Mouse (Mus musculus) forebrain, embryonic 14.5 days (tissue): ENCODE data around the gene Krtcap2. TPM values are rescaled to one million over a fixed set of nuclear protein-coding genes. Genes with fewer than 3 reads are reported as not detected.

ENCODE experiments used
- ATAC-seq: fragments of 200-750 bp; cut with Nextera tagmentation; 2 replicates; pipeline ENCODE4 v1.8.0; 2017; ENCODE audit warnings: mild to moderate bottlenecking, moderate library complexity
- DNase-seq: peaks from one replicate; pipeline ENCODE4 v3.0.0-alpha.2; 2015; ENCODE audit warnings: low spot score
- H3K27ac ChIP-seq: fragments of 300-500 bp; sonication (generic); 2 replicates; pipeline ENCODE4 v1.5.1; 2014; ENCODE audit warnings: low read depth, mild to moderate bottlenecking, control low read depth, low read length, moderate library complexity
- H3K27me3 ChIP-seq: fragments of 300-500 bp; sonication (generic); replicated peaks from 2 replicates; pipeline ENCODE4 v1.6.1; 2014; ENCODE audit warnings: low read length, control low read depth, mixed read lengths; ENCODE audit not compliant: control insufficient read depth, insufficient read depth
- H3K36me3 ChIP-seq: fragments of 300-500 bp; sonication (generic); 2 replicates; pipeline ENCODE4 v1.6.1; 2014; ENCODE audit warnings: low read length, control low read depth; ENCODE audit not compliant: control insufficient read depth, insufficient read depth
- H3K4me1 ChIP-seq: fragments of 300-500 bp; sonication (generic); 2 replicates; pipeline ENCODE4 v1.6.1; 2014; ENCODE audit warnings: antibody characterized with exemption, low read length, control low read depth; ENCODE audit not compliant: control insufficient read depth, insufficient read depth
- H3K4me2 ChIP-seq: fragments of 300-500 bp; sonication (generic); 2 replicates; pipeline ENCODE4 v1.6.1; 2014; ENCODE audit warnings: mild to moderate bottlenecking, control low read depth, low read length
- H3K4me3 ChIP-seq: fragments of 300-500 bp; sonication (generic); 2 replicates; pipeline ENCODE4 v1.5.1; 2014; ENCODE audit warnings: low read depth, low read length, control low read depth
- H3K9ac ChIP-seq: fragments of 300-500 bp; sonication (generic); 2 replicates; pipeline ENCODE4 v1.6.1; 2014; ENCODE audit warnings: mild to moderate bottlenecking, low read length, control low read depth, moderate library complexity
- H3K9me3 ChIP-seq: fragments of 300-500 bp; sonication (generic); replicated peaks from 2 replicates; pipeline ENCODE4 v1.6.1; 2016; ENCODE audit warnings: low read length, control low read depth, mixed read lengths; ENCODE audit not compliant: control insufficient read depth
- WGBS: fragments of 180-500 bp; shearing (Covaris S2); extraction: QIAGEN DNeasy Blood & Tissue Kit; methylation state at CpG from one replicate; pipeline ENCODE4 v1.1.7; 2014; 5-methylcytosine and 5-hydroxymethylcytosine counted together
- polyA plus RNA-seq: library from polyadenylated mRNA; unstranded; fragments of >200 nt; fragmentation: Nextera tagmentation; extraction: Ambion mirVana; gene quantifications from 2 replicates; pipeline ENCODE4 v1.2.1, GENCODE M21; 2014

Krtcap2 gene
- polyA plus RNA-seq, 1 experiment from 2014 or later: 234 TPM

DNA sequence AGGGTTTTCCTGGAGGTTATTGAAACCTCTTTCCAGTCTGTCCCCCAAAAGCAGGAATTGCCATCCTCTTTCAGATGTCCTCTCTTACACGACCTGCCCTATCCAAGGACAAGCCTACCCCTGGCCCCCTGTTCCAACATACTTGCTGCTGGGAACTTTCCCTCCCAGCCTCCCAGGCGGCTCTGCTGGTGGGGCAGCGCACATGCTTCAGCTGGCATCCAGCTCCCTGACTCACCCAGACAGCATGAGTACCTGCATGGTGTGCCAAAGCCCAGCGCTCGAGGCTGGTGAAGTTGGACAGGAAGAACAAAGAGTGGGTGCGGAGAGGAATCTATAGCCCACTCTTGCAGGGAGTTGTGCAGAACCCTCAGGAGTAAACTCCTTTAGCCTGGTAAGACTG, 25.1 kb downstream of the Krtcap2 start:
- no peak for ATAC-seq
- H3K9me3 ChIP-seq: no peaks in the 10 kb centered on the region
- DNase-seq: peak; percentile 45
- peak overlapping the region; percentile 87 for H3K4me2 ChIP-seq
- H3K27me3 ChIP-seq: no peaks in the 10 kb centered on the region
- peak overlapping the region; percentile 77 for H3K9ac ChIP-seq
- peaks cover 19% of the 10 kb centered on the region for H3K4me1 ChIP-seq
- H3K36me3 ChIP-seq: no peaks in the 10 kb centered on the region
- WGBS: 58% methylated on average over 6 of the region's 6 CpGs
- H3K27ac ChIP-seq: peak overlapping the region; percentile 48; the same call in 1 of the 2 replicates
- H3K4me3 ChIP-seq: peak overlapping the region; percentile 50

DNA sequence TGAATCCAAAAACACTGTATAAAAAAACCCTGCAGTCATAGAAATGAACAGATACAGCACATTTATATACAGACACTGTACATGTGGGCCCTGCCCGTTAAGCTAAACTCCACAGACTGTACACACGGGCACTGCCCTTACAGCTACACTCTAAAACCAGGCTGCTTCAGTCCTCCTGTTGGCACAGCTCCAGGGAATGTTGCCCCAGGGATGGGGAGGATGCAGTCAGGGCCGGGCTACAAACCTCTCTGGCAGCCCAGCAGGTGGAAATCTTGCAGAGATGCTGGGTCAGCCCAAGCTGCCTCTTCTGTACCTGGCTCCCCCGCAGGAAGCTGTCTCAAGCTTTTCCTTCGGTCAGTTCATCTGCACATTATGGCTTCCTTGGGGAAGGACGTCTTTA, 26.0 kb downstream of the Krtcap2 start:
- no peak overlapping the region for H3K9ac ChIP-seq
- no peaks in the 10 kb centered on the region for H3K36me3 ChIP-seq
- no peak overlapping the region for H3K27ac ChIP-seq
- H3K27me3 ChIP-seq: no peaks in the 10 kb centered on the region
- 51% methylated on average over 6 of the region's 6 CpGs for WGBS
- no peak overlapping the region for H3K4me3 ChIP-seq
- no peaks in the 10 kb centered on the region for H3K9me3 ChIP-seq
- peaks cover 19% of the 10 kb centered on the region for H3K4me1 ChIP-seq
- H3K4me2 ChIP-seq: no peak overlapping the region
- no peak for ATAC-seq
- no peak for DNase-seq

- 92% methylated on average over 13 of the region's 13 CpGs for WGBS
- no peak overlapping the region for H3K27ac ChIP-seq
These were observed 30.3 kb downstream of the Krtcap2 start for GRCm38 (mm10) chr3:89276061-89276460.

GRCm38 (mm10) chr3:89277281-89278021, 31.7 kb downstream of the Krtcap2 start:
- Histone ChIP-seq H3K9ac (0 out of 2 replicates have a peak overlapping the region, but pooled peaks have one; percentile 29), H3K27ac (no peak overlapping the region), H3K4me2 (peak overlapping the region; percentile 16), H3K9me3 (no peaks in the 10 kb centered on the region), H3K4me3 (no peak overlapping the region), H3K4me1 (peaks cover 15% of the 10 kb centered on the region), H3K27me3 (0 out of 2 replicates have a peak, but pooled peaks cover 13% of the 10 kb centered on the region), H3K36me3 (no peaks in the 10 kb centered on the region)
- WGBS: 61% methylated on average over 14 of the region's 14 CpGs
- ATAC-seq (no peak), DNase-seq (no peak)

More at GRCm38 (mm10) chr3:89276061-89276460, 30.3 kb downstream of the Krtcap2 start:
- ATAC-seq (no peak), DNase-seq (no peak)
- Histone ChIP-seq H3K9me3 (no peaks in the 10 kb centered on the region), H3K27me3 (0 out of 2 replicates have a peak, but pooled peaks cover 11% of the 10 kb centered on the region), H3K9ac (no peak overlapping the region), H3K4me2 (no peak overlapping the region), H3K4me1 (peaks cover 11% of the 10 kb centered on the region), H3K36me3 (no peaks in the 10 kb centered on the region), H3K4me3 (no peak overlapping the region)

GRCm38 (mm10) chr3:89278107-89278506, 32.3 kb downstream of the Krtcap2 start:
- H3K9ac ChIP-seq: no peak overlapping the region
- H3K9me3 ChIP-seq: no peaks in the 10 kb centered on the region
- H3K4me3 ChIP-seq: no peak overlapping the region
- H3K4me1 ChIP-seq: peaks cover 15% of the 10 kb centered on the region
- no peaks in the 10 kb centered on the region for H3K36me3 ChIP-seq
- H3K4me2 ChIP-seq: peak overlapping the region; percentile 88; the same call in 1 of the 2 replicates
- H3K27me3 ChIP-seq: 0 out of 2 replicates have a peak, but pooled peaks cover 13% of the 10 kb centered on the region
- H3K27ac ChIP-seq: no peak overlapping the region
- DNase-seq (no peak), ATAC-seq (no peak)
- 87% methylated on average over 7 of the region's 7 CpGs for WGBS

DNA sequence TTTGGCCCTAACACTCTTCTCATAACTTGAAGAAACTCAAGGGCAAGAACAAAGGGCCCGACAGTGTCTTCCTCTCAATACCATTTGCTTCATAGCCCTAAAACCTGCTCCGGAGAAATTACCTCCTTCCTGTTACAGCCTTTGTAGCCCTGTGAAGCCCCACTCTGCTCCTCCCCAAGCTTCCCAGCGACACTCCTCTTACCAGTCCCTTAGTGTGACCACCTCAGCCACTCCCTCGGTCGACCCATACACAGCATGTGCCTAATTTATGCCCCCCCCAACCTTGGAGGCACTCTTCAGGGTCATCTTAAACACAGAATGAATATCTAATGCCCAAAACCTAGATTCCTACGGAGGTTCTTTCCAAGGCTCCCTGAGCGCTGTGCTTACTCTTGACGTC, 32.9 kb downstream of the Krtcap2 start:
- Histone ChIP-seq H3K4me2 (peak overlapping the region; percentile 88), H3K9ac (peak overlapping the region; percentile 60; the same call in 1 of the 2 replicates), H3K27me3 (0 out of 2 replicates have a peak, but pooled peaks cover 13% of the 10 kb centered on the region), H3K9me3 (no peaks in the 10 kb centered on the region), H3K27ac (no peak overlapping the region), H3K4me3 (peak overlapping the region; percentile 41), H3K4me1 (peaks cover 15% of the 10 kb centered on the region), H3K36me3 (no peaks in the 10 kb centered on the region)
- WGBS: 32% methylated on average over 8 of the region's 8 CpGs
- DNase-seq (no peak), ATAC-seq (no peak)

DNA sequence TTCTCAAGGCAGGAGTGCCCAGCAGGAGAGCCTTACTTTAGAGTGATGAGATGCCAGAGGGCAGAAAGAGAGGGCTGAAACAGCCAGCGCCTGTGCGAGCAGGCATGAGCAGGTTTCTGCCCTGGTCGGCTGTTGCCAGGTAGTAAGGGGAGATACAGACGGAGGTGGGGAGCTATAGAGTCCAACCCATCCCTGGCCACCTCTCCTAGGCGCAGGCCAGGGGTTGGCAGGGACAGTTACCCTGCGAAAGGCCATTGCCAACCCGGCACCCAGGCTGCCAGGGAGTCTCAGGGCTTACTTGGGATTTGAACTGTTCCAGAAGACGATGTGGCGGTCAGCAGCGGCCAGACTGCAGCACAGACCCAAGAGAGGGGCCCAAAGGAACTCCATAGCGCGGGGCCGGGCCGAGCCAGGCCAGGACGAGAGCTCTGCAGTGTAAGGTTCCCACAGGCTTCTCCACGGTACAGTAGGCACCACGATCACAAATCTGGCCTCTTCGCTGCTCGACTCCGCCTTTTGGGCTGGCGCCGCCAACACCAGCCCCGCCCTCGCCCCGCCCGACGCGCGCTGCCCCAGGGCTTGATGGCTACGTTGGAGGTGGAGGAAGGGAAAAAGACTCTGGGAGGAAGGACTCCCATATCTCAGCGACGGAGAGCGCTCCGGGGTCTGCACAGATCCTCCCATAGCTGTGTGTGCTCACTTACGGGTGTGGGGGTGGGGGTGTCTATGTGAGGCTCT, 33.6 kb downstream of the Krtcap2 start:
- WGBS: 2% methylated on average over 35 of the region's 35 CpGs

DNA sequence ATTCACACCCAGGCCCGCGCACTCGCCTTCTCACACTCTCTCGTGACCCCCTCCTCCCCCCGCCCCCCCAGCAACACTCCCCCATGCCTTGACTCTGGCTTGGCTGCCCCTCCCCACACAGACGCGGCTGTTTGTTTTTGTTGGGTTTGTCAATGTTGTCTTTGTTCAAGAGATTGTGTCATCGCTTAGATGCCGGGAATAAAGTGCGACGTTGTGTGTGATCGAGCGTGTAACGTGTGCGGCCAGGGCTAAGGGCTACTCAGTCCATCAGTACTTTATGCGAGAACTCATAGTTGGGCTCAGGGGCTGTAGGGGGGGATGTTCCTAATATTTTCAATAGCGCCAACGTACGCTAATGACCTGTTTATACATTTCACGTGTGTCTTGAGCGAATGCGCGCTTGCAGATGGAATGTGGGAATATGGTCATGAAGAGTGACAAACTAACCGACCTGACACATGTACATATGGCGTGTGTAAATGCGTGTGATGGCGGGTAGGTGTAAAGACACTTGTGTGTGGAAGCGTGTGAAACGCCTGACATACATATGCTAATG, 34.4 kb downstream of the Krtcap2 start:
- ATAC-seq (peak; percentile 30), DNase-seq (peak; percentile 48)
- Histone ChIP-seq H3K4me2 (peak overlapping the region; percentile 88), H3K9ac (peak overlapping the region; percentile 60), H3K4me3 (peak overlapping the region; percentile 41), H3K36me3 (no peaks in the 10 kb centered on the region), H3K4me1 (peaks cover 15% of the 10 kb centered on the region), H3K27ac (peak overlapping the region; percentile 23; the same call in 1 of the 2 replicates), H3K27me3 (0 out of 2 replicates have a peak, but pooled peaks cover 13% of the 10 kb centered on the region), H3K9me3 (no peaks in the 10 kb centered on the region)
- WGBS: under 1% methylated on average over 28 of the region's 29 CpGs

More for the DNA sequence above, 33.6 kb downstream of the Krtcap2 start:
- peak; percentile 80 for DNase-seq
- Histone ChIP-seq H3K9me3 (no peaks in the 10 kb centered on the region), H3K36me3 (no peaks in the 10 kb centered on the region), H3K4me3 (peak overlapping the region; percentile 41), H3K4me2 (peak overlapping the region; percentile 88), H3K27me3 (0 out of 2 replicates have a peak, but pooled peaks cover 13% of the 10 kb centered on the region), H3K4me1 (peaks cover 15% of the 10 kb centered on the region), H3K9ac (peak overlapping the region; percentile 60), H3K27ac (peak overlapping the region; percentile 23; the same call in 1 of the 2 replicates)
- ATAC-seq: peak; percentile 80
